Mouse (Mus musculus) neural tube, embryonic 15.5 days (tissue): ENCODE results near the gene Chd9. TPM values are rescaled to one million over a fixed set of nuclear protein-coding genes. Genes with fewer than 3 reads are reported as not detected.
"Not testable (repeated sequence)": the region's sequence is repeated elsewhere in the genome, so short reads cannot be mapped to it uniquely, and the experiment has no call there.

Source experiments
- ATAC-seq: fragments of 200-750 bp; cut with Nextera tagmentation; 2 replicates; pipeline ENCODE4 v1.8.0; 2017; ENCODE audit warnings: mild to moderate bottlenecking, moderate TSS enrichment, moderate library complexity; ENCODE audit not compliant: low FRiP score
- H3K27ac ChIP-seq: fragments of 300-500 bp; sonication (generic); replicated peaks from 2 replicates; pipeline ENCODE4 v1.5.1; 2015; ENCODE audit warnings: mild to moderate bottlenecking, inconsistent platforms
- H3K27me3 ChIP-seq: fragments of 300-500 bp; sonication (generic); replicated peaks from 2 replicates; pipeline ENCODE4 v1.6.1; 2015; ENCODE audit warnings: inconsistent platforms
- H3K36me3 ChIP-seq: fragments of 300-500 bp; sonication (generic); 2 replicates; pipeline ENCODE4 v1.6.1; 2015; ENCODE audit warnings: inconsistent platforms
- H3K4me1 ChIP-seq: fragments of 300-500 bp; sonication (generic); 2 replicates; pipeline ENCODE4 v1.6.1; 2015; ENCODE audit warnings: inconsistent platforms
- H3K4me2 ChIP-seq: fragments of 300-500 bp; sonication (generic); 2 replicates; pipeline ENCODE4 v1.6.1; 2015; ENCODE audit warnings: inconsistent platforms, mild to moderate bottlenecking, moderate library complexity
- H3K4me3 ChIP-seq: fragments of 300-500 bp; sonication (generic); replicated peaks from 2 replicates; pipeline ENCODE4 v1.5.1; 2015; ENCODE audit warnings: mild to moderate bottlenecking, inconsistent platforms
- H3K9ac ChIP-seq: fragments of 300-500 bp; sonication (generic); replicated peaks from 2 replicates; pipeline ENCODE4 v1.6.1; 2015; ENCODE audit warnings: mild to moderate bottlenecking, inconsistent platforms
- H3K9me3 ChIP-seq: fragments of 300-500 bp; sonication (generic); replicated peaks from 2 replicates; pipeline ENCODE4 v1.6.1; 2016; ENCODE audit warnings: inconsistent platforms
- WGBS: fragments of 180-500 bp; shearing (Covaris S2); methylation state at CpG from one replicate; pipeline ENCODE4 v1.1.7; 2015; ENCODE audit warnings: mixed read lengths; 5-methylcytosine and 5-hydroxymethylcytosine counted together
- polyA plus RNA-seq: library from polyadenylated mRNA; unstranded; fragments of >200 nt; fragmentation: Nextera tagmentation; extraction: Ambion mirVana; gene quantifications from 2 replicates; pipeline ENCODE4 v1.2.1, GENCODE M21; 2015

Gene Chd9
- polyA plus RNA-seq, 1 experiment from 2014 or later, result 80.6 TPM

- H3K4me1 ChIP-seq, result peaks cover 28% of the 10 kb centered on the region
- peak overlapping the region; percentile 39 for H3K4me3 ChIP-seq
- ATAC-seq, result peak; percentile 23; the same call in 1 of the 2 replicates
- no peaks in the 10 kb centered on the region for H3K36me3 ChIP-seq
- peak overlapping the region; percentile 41 for H3K9ac ChIP-seq
- H3K4me2 ChIP-seq, result peak overlapping the region; percentile 69
- H3K27me3 ChIP-seq, result no peaks in the 10 kb centered on the region
- 1% methylated on average over 11 of the region's 11 CpGs for WGBS
- H3K9me3 ChIP-seq, result no peaks in the 10 kb centered on the region
- H3K27ac ChIP-seq, result peak overlapping the region; percentile 85
Measured at GRCm38 (mm10) chr8:90877430-90877975, 49.4 kb downstream of the Chd9 start.

- Histone ChIP-seq H3K27me3 (no peaks in the 10 kb centered on the region), H3K27ac (no peak overlapping the region), H3K4me3 (no peak overlapping the region), H3K4me2 (no peak overlapping the region), H3K4me1 (peaks cover 28% of the 10 kb centered on the region), H3K9ac (no peak overlapping the region), H3K9me3 (no peaks in the 10 kb centered on the region), H3K36me3 (no peaks in the 10 kb centered on the region)
- ATAC-seq, result no peak
- 75% methylated on average over 6 of the region's 6 CpGs for WGBS
Measured at GRCm38 (mm10) chr8:90878551-90878950, 50.4 kb downstream of the Chd9 start.

GRCm38 (mm10) chr8:90880041-90880440 is 51.9 kb downstream of the Chd9 start:
- no peak overlapping the region for H3K4me3 ChIP-seq
- no peak overlapping the region for H3K4me2 ChIP-seq
- WGBS, result 65% methylated on average over 4 of the region's 4 CpGs
- no peak overlapping the region for H3K27ac ChIP-seq
- no peaks in the 10 kb centered on the region for H3K27me3 ChIP-seq
- H3K36me3 ChIP-seq, result no peaks in the 10 kb centered on the region
- no peak overlapping the region for H3K9ac ChIP-seq
- H3K4me1 ChIP-seq, result peaks cover 28% of the 10 kb centered on the region
- ATAC-seq, result no peak
- H3K9me3 ChIP-seq, result no peaks in the 10 kb centered on the region

GRCm38 (mm10) chr8:90881181-90881580 is 53.0 kb downstream of the Chd9 start:
- H3K9ac ChIP-seq, result no peak overlapping the region
- no peak for ATAC-seq
- no peaks in the 10 kb centered on the region for H3K36me3 ChIP-seq
- H3K9me3 ChIP-seq, result no peaks in the 10 kb centered on the region
- WGBS, result 88% methylated on average over 5 of the region's 5 CpGs
- H3K4me2 ChIP-seq, result no peak overlapping the region
- H3K27ac ChIP-seq, result no peak overlapping the region
- H3K4me1 ChIP-seq, result peaks cover 23% of the 10 kb centered on the region
- H3K27me3 ChIP-seq, result no peaks in the 10 kb centered on the region
- no peak overlapping the region for H3K4me3 ChIP-seq

- 74% methylated on average over 16 of the region's 16 CpGs for WGBS
- H3K4me1 ChIP-seq, result peaks cover 13% of the 10 kb centered on the region
- no peak overlapping the region for H3K4me3 ChIP-seq
- ATAC-seq, result no peak
- H3K4me2 ChIP-seq, result no peak overlapping the region
- H3K9me3 ChIP-seq, result no peaks in the 10 kb centered on the region
- no peaks in the 10 kb centered on the region for H3K36me3 ChIP-seq
- no peaks in the 10 kb centered on the region for H3K27me3 ChIP-seq
- no peak overlapping the region for H3K27ac ChIP-seq
- H3K9ac ChIP-seq, result no peak overlapping the region
Measured at GRCm38 (mm10) chr8:90882088-90882691, 54.0 kb downstream of the Chd9 start.

- H3K9ac ChIP-seq, result no peak overlapping the region
- ATAC-seq, result no peak
- H3K36me3 ChIP-seq, result no peaks in the 10 kb centered on the region
- H3K4me3 ChIP-seq, result no peak overlapping the region
- no peaks in the 10 kb centered on the region for H3K9me3 ChIP-seq
- no peaks in the 10 kb centered on the region for H3K4me1 ChIP-seq
- 62% methylated on average over 2 of the region's 2 CpGs for WGBS
- H3K4me2 ChIP-seq, result peak overlapping the region; percentile 22; the same call in 1 of the 2 replicates
- no peaks in the 10 kb centered on the region for H3K27me3 ChIP-seq
- H3K27ac ChIP-seq, result no peak overlapping the region
Measured at GRCm38 (mm10) chr8:90885671-90886368, 57.7 kb downstream of the Chd9 start.

GRCm38 (mm10) chr8:90886369-90886712 is 58.2 kb downstream of the Chd9 start:
- H3K27ac ChIP-seq, H3K27me3 ChIP-seq, H3K36me3 ChIP-seq, H3K9me3 ChIP-seq, H3K4me1 ChIP-seq, H3K4me3 ChIP-seq, H3K9ac ChIP-seq, ATAC-seq: not testable (repeated sequence)
- no CpG with 5 or more reads among the region's 15 CpGs for WGBS
- H3K4me2 ChIP-seq, result peak overlapping the region; percentile 22; the same call in 1 of the 2 replicates

- H3K4me2 ChIP-seq, H3K36me3 ChIP-seq, ATAC-seq, H3K27me3 ChIP-seq, H3K9ac ChIP-seq, H3K27ac ChIP-seq, H3K4me1 ChIP-seq, H3K9me3 ChIP-seq: not testable (repeated sequence)
- no CpG with 5 or more reads among the region's 20 CpGs for WGBS
- peak overlapping the region; percentile 36 for H3K4me3 ChIP-seq
Measured at GRCm38 (mm10) chr8:90887328-90887727, 59.2 kb downstream of the Chd9 start.

GRCm38 (mm10) chr8:90891872-90892578 is 63.9 kb downstream of the Chd9 start:
- Histone ChIP-seq H3K9me3 (no peaks in the 10 kb centered on the region), H3K4me1 (peaks cover 5% of the 10 kb centered on the region; the same call in 1 of the 2 replicates), H3K27me3 (no peaks in the 10 kb centered on the region), H3K4me2 (no peak overlapping the region), H3K27ac (no peak overlapping the region), H3K36me3 (no peaks in the 10 kb centered on the region), H3K9ac (no peak overlapping the region), H3K4me3 (no peak overlapping the region)
- no peak for ATAC-seq
- 91% methylated on average over 8 of the region's 8 CpGs for WGBS

- ATAC-seq, result no peak
- no peaks in the 10 kb centered on the region for H3K9me3 ChIP-seq
- H3K36me3 ChIP-seq, result no peaks in the 10 kb centered on the region
- H3K4me3 ChIP-seq, result no peak overlapping the region
- no peaks in the 10 kb centered on the region for H3K27me3 ChIP-seq
- H3K27ac ChIP-seq, result no peak overlapping the region
- H3K9ac ChIP-seq, result no peak overlapping the region
- H3K4me1 ChIP-seq, result peaks cover 5% of the 10 kb centered on the region; the same call in 1 of the 2 replicates
- WGBS, result 85% methylated on average over 5 of the region's 5 CpGs
- no peak overlapping the region for H3K4me2 ChIP-seq
Measured at GRCm38 (mm10) chr8:90892579-90892919, 64.4 kb downstream of the Chd9 start.

- H3K4me1 ChIP-seq, result peaks cover 5% of the 10 kb centered on the region; the same call in 1 of the 2 replicates
- H3K36me3 ChIP-seq, result no peaks in the 10 kb centered on the region
- H3K9me3 ChIP-seq, result no peaks in the 10 kb centered on the region
- no peak overlapping the region for H3K9ac ChIP-seq
- 0 out of 2 replicates have a peak overlapping the region, but pooled peaks have one; percentile 1 for H3K27ac ChIP-seq
- H3K4me3 ChIP-seq, result no peak overlapping the region
- no peaks in the 10 kb centered on the region for H3K27me3 ChIP-seq
- no peak overlapping the region for H3K4me2 ChIP-seq
- ATAC-seq, result no peak
- WGBS, result 75% methylated on average over 14 of the region's 14 CpGs
Measured at GRCm38 (mm10) chr8:90894231-90894914, 66.2 kb downstream of the Chd9 start.
